Mouse (Mus musculus) frontal cortex, postnatal 14 days (tissue): ENCODE results near the gene Mcm9.
A peak's percentile ranks its signal among the peaks of the same experiment; 100 is the strongest.
"Not testable (repeated sequence)": the region's sequence is repeated elsewhere in the genome, so short reads cannot be mapped to it uniquely, and the experiment has no call there.

Experiments used
- DNase-seq, 2 experiments: peaks; one replicate each; pipeline ENCODE4 v3.0.0; 2022; ENCODE audit warnings: low spot score in 2 of 2

The Mcm9 gene

GRCm38 (mm10) chr10:53502875-53503816 lies 127.1 kb downstream of the Mcm9 start:
- DNase-seq = peak; percentile 20 to 45

- no peak for DNase-seq
Observed at GRCm38 (mm10) chr10:53502471-53502870, 127.8 kb downstream of the Mcm9 start.

GRCm38 (mm10) chr10:53499518-53499917 lies 130.7 kb downstream of the Mcm9 start:
- no peak for DNase-seq

- not testable (repeated sequence) for DNase-seq
Observed at GRCm38 (mm10) chr10:53495349-53495748, 134.9 kb downstream of the Mcm9 start.

- DNase-seq = no peak
Observed at GRCm38 (mm10) chr10:53493954-53494353, 136.3 kb downstream of the Mcm9 start.
